Mouse (Mus musculus) lung, adult 18-20 months (tissue): ENCODE measurements at regions not wholly inside any gene's neighbourhood (a gene's known extent, or its start where the extent isn't known, plus 50 kb on each side); places are given as distances from the start of the nearest gene placed in this dataset.

Experiments used
- DNase-seq, 2 experiments: peaks; one replicate each; pipeline ENCODE4 v3.0.0; 2022; ENCODE audit warnings: mixed read lengths in 2 of 2

DNA sequence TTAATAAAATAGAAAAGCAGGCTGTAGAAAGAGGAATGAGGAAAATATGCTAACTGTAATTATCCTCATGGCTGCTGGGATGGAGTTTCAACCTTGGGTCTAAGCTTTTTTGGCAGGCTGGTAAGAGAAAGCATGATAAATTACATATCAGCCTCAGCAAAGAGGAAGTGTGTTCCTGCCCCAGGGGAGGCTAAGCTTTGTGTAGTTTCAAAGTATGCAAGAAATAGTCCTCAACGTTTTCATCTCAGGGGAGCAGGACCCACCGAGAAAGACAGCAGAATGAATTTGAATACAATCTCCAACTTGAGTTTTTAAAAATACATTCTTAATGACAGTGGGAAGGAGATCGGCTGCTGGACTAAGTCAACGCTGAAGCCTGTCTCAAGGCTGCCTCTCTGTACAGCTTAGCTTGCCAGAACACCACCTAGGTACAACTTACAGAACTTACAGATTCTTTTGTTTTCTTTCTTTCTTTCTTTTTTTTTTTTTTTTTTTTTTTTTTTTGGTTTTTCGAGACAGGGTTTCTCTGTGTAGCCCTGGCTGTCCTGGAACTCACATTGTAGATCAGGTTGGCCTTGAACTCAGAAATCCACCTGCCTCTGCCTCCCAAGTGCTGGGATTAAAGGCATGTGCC, 61.3 kb upstream of the Tbc1d5 start:
- DNase-seq: no peak

- DNase-seq: no peak
Measured at GRCm38 (mm10) chr17:51239465-51239864, 60.3 kb upstream of the Tbc1d5 start.
